Mouse (Mus musculus) embryonic facial prominence, embryonic 12.5 days (tissue): ENCODE measurements around the gene Serhl. TPM values are rescaled to one million over a fixed set of nuclear protein-coding genes. Genes with fewer than 3 reads are reported as not detected.
"Not testable (repeated sequence)": the region's sequence is repeated elsewhere in the genome, so short reads cannot be mapped to it uniquely, and the experiment has no call there.

Source experiments
- ATAC-seq: fragments of 200-750 bp; cut with Nextera tagmentation; 2 replicates; pipeline ENCODE4 v1.8.0; 2017; ENCODE audit not compliant: insufficient number of reproducible peaks, insufficient read depth, low FRiP score, low TSS enrichment
- H3K27ac ChIP-seq: fragments of 300-500 bp; sonication (generic); 2 replicates; pipeline ENCODE4 v1.5.1; 2016; ENCODE audit warnings: mild to moderate bottlenecking
- H3K27me3 ChIP-seq: fragments of 300-500 bp; sonication (generic); 2 replicates; pipeline ENCODE4 v1.6.1; 2016; ENCODE audit warnings: mild to moderate bottlenecking, moderate library complexity
- H3K36me3 ChIP-seq: fragments of 300-500 bp; sonication (generic); 2 replicates; pipeline ENCODE4 v1.6.1; 2016; ENCODE audit warnings: mild to moderate bottlenecking
- H3K4me1 ChIP-seq: fragments of 300-500 bp; sonication (generic); 2 replicates; pipeline ENCODE4 v1.6.1; 2016
- H3K4me2 ChIP-seq: fragments of 300-500 bp; sonication (generic); replicated peaks from 2 replicates; pipeline ENCODE4 v1.6.1; 2016; ENCODE audit warnings: mild to moderate bottlenecking, moderate library complexity
- H3K4me3 ChIP-seq: fragments of 300-500 bp; sonication (generic); 2 replicates; pipeline ENCODE4 v1.5.1; 2016; ENCODE audit warnings: mild to moderate bottlenecking
- H3K9ac ChIP-seq: fragments of 300-500 bp; sonication (generic); 2 replicates; pipeline ENCODE4 v1.6.1; 2016; ENCODE audit warnings: mild to moderate bottlenecking, moderate library complexity
- H3K9me3 ChIP-seq: fragments of 300-500 bp; sonication (generic); 2 replicates; pipeline ENCODE4 v1.6.1; 2016; ENCODE audit warnings: mild to moderate bottlenecking, moderate library complexity
- WGBS: fragments of 180-500 bp; shearing (Covaris S2); methylation state at CpG from one replicate; pipeline ENCODE4 v1.1.7; 2016; 5-methylcytosine and 5-hydroxymethylcytosine counted together
- polyA plus RNA-seq: library from polyadenylated mRNA; unstranded; fragments of >200 nt; fragmentation: Nextera tagmentation; extraction: Ambion mirVana; gene quantifications from 2 replicates; pipeline ENCODE4 v1.2.1, GENCODE M21; 2016

Serhl gene
- polyA plus RNA-seq, 1 experiment from 2014 or later: 56.2 TPM

DNA sequence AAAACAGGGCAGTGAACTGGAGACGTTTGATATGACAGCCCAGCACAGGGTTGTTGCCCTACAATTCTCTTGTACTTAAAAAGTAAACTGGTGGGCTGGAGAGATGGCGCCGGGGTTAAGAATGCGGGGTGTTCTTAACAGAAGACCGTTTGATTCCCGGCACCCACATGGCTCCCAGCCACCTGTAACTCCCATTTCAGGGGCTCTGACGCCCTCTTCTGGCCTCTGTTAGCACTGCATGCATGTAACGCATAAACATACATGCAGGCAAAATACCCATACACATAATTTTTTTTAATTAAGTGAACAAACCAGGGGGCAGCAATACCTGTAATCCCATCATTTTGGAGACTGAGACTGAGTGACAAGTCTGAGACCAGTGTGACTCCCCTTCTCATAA is 31.8 kb upstream of the Serhl start:
- ATAC-seq: no peak
- no peak overlapping the region for H3K9ac ChIP-seq
- H3K4me3 ChIP-seq: no peak overlapping the region
- no peaks in the 10 kb centered on the region for H3K9me3 ChIP-seq
- H3K4me2 ChIP-seq: no peak overlapping the region
- peaks cover 17% of the 10 kb centered on the region for H3K4me1 ChIP-seq
- WGBS: 73% methylated on average over 8 of the region's 8 CpGs
- no peaks in the 10 kb centered on the region for H3K36me3 ChIP-seq
- H3K27me3 ChIP-seq: no peaks in the 10 kb centered on the region
- no peak overlapping the region for H3K27ac ChIP-seq

DNA sequence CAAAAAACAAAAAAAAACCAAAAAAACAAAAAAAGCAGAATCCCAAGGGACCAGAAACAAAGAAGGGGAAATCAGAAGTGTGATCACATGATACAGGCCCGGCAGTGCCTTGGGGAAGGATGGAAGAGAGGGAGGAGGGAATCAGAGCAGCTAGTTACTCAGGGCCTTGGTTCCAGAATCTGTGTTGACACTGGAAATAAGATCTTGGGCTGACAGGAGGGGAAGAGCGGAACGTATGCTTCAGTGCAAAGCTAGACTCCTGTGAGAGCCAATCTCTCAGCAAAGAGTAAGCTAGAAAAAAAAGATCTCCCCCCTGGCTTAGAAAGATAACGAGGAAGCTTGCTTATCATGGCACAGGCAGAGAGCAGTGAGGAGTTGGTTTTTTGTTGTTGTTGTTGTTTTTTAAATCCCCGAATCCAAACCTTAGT is 30.1 kb upstream of the Serhl start:
- Histone ChIP-seq H3K27ac (no peak overlapping the region), H3K4me1 (peaks cover 11% of the 10 kb centered on the region), H3K9me3 (no peaks in the 10 kb centered on the region), H3K27me3 (no peaks in the 10 kb centered on the region), H3K9ac (no peak overlapping the region), H3K4me2 (no peak overlapping the region), H3K36me3 (no peaks in the 10 kb centered on the region), H3K4me3 (no peak overlapping the region)
- ATAC-seq: no peak
- 25% methylated on average over 5 of the region's 5 CpGs for WGBS

DNA sequence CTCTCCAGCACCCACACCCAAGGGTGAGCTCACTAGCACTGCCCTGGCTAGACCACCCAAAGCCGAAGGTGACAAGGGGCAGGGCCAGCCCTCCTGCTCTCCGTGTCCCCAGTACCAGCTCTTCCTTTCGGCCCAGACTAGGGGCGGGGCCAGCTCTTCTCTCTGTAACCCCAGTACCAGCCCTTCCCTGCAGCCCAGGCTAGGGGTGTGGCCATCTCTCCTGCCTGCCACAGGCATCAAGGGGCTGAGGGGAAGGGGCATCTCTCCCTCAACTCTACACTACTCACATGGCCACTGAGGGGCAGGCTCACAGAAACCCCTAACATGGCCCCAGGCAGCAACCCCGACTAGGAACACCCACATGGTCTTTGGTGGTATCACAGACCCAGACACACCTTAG is 27.6 kb upstream of the Serhl start:
- Histone ChIP-seq H3K4me3 (no peak overlapping the region), H3K36me3 (no peaks in the 10 kb centered on the region), H3K27me3 (no peaks in the 10 kb centered on the region), H3K9me3 (no peaks in the 10 kb centered on the region), H3K4me1 (peaks cover 9% of the 10 kb centered on the region), H3K27ac (no peak overlapping the region), H3K4me2 (no peak overlapping the region), H3K9ac (no peak overlapping the region)
- ATAC-seq: peak; percentile 67; the same call in 1 of the 2 replicates
- 6% methylated on average over 5 of the region's 5 CpGs for WGBS

DNA sequence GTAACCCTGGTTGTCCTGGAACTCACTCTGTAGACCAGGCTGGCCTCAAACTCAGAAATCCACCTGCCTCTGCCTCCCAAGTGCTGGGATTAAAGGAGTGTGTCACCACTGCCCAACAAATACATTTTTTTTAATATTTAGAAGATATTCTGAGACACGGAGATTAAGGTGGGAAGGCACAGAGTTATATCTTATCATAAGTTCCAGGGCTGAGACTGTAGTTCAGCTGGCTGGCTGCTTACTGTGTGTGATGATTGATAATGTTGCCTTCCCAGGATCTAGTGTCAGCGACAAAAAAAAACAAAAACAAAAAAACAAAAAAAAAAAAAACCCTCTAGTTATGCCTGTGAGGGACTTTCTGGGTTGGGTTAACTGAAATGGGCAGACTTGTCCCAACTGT is 26.7 kb upstream of the Serhl start:
- not testable (repeated sequence) for ATAC-seq, H3K4me3 ChIP-seq, H3K9ac ChIP-seq, H3K27me3 ChIP-seq, H3K4me2 ChIP-seq, H3K36me3 ChIP-seq, H3K9me3 ChIP-seq, H3K27ac ChIP-seq, H3K4me1 ChIP-seq
- WGBS: 95% methylated on average over 2 of the region's 2 CpGs

DNA sequence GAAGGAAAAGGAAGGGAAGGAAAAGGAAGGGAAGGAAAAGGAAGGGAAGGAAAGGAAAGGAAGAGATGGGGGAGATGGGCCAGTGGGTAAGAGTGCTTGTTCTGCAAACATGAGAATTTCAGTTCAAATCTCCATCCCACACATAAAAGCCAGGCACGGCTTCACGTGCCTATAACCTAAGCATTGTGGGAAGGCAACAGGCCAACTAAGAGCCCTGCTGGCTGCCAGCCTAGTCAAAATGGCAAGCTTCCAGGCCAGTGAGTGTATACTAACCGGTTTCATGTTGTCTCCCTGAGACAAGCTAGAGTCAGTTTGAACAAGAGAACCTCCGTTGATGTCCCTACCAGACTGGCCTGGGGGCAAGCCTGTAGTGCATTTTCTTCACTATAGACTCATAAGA is 23.8 kb upstream of the Serhl start:
- Histone ChIP-seq H3K36me3 (no peaks in the 10 kb centered on the region), H3K27me3 (no peaks in the 10 kb centered on the region), H3K4me1 (no peaks in the 10 kb centered on the region), H3K4me2 (no peak overlapping the region), H3K9me3 (no peaks in the 10 kb centered on the region), H3K4me3 (no peak overlapping the region), H3K9ac (no peak overlapping the region), H3K27ac (no peak overlapping the region)
- no peak for ATAC-seq
- WGBS: 77% methylated on average over 4 of the region's 4 CpGs

DNA sequence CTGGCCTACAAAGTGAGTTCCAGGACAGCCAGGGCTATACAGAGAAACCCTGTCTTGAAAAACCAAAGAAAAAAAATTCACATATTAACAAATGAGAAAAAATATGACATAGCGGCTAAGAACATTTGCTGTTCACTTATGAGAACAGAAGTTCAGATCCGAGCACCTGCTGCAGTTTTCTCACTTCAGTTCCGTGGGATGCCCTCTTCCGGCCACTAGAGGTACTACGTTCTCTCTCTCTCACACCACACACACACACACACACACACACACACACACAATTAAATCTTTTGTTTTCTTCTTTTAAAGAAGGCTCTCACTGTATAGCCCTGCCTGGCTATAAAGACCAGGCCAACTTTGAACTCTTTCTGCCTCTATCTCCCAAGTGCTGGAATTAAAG is 21.0 kb upstream of the Serhl start:
- WGBS: 95% methylated on average over 5 of the region's 5 CpGs
- Histone ChIP-seq H3K27ac (no peak overlapping the region), H3K27me3 (no peaks in the 10 kb centered on the region), H3K9me3 (no peaks in the 10 kb centered on the region), H3K9ac (no peak overlapping the region), H3K4me2 (no peak overlapping the region), H3K36me3 (no peaks in the 10 kb centered on the region), H3K4me1 (no peaks in the 10 kb centered on the region), H3K4me3 (no peak overlapping the region)
- ATAC-seq: no peak

DNA sequence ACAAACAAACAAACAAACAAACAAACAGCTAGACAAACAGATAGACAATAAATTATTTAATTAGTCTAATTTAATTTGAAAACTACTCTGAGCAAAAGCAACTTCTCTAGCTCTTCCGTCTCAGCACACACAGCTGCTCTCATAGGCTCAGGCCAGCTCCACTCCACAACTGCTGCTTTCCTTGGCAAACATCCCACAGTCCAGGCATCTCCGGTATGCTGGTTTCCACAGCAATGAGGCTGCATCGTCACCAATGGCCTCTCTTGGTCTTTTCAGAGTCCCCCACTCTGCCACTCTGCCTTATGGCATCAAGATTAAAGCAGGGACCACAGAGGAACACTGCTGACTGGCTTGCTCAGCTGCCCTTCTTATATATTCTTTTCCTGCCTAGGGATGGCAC is 18.4 kb upstream of the Serhl start:
- no peak overlapping the region for H3K27ac ChIP-seq
- no peaks in the 10 kb centered on the region for H3K27me3 ChIP-seq
- no peaks in the 10 kb centered on the region for H3K4me1 ChIP-seq
- WGBS: 74% methylated on average over 3 of the region's 3 CpGs
- H3K4me2 ChIP-seq: no peak overlapping the region
- H3K9me3 ChIP-seq: no peaks in the 10 kb centered on the region
- H3K36me3 ChIP-seq: no peaks in the 10 kb centered on the region
- H3K4me3 ChIP-seq: no peak overlapping the region
- no peak for ATAC-seq
- no peak overlapping the region for H3K9ac ChIP-seq

DNA sequence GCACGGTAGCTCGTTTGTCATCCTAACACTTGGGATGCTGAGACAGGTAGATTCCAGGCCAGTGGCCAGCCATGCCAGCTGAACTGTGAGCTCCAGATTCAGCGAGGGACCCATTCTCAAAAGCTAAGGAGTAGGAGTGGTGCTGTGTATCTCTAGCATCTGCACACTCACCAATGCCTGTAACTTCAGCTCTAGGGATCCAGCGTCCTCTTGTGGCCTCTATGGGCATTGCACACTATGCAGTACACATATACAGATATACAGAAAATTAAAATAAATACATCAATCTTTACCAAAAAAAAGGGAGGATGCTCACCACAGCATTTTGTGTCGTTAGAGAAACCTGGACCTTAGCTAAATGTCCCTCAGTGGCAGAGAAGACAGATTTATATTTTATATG is 17.6 kb upstream of the Serhl start:
- Histone ChIP-seq H3K4me1 (no peaks in the 10 kb centered on the region), H3K4me3 (no peak overlapping the region), H3K27me3 (no peaks in the 10 kb centered on the region), H3K36me3 (no peaks in the 10 kb centered on the region), H3K27ac (no peak overlapping the region), H3K9ac (no peak overlapping the region), H3K9me3 (no peaks in the 10 kb centered on the region), H3K4me2 (no peak overlapping the region)
- 81% methylated on average over 5 of the region's 5 CpGs for WGBS
- ATAC-seq: no peak

DNA sequence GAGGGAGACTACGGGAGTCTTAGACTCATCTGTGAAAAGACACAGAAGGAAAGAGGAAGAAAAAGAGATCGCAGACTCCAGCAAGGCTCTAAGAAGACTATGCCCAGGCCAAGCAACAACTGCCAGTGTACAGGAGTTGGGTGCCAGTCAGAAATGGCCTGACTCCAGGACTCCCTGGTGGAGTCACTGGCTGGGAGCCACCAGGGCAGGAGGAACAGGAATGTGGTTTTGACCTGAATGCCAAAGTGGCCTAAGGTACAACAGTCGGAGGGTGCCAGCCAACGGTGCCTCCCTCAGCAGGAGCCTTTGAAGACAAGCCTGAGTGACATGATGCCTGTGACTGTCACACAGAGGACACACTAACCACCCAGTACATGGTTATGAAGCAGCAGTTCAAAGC is 15.1 kb upstream of the Serhl start:
- no peak overlapping the region for H3K27ac ChIP-seq
- H3K9me3 ChIP-seq: no peaks in the 10 kb centered on the region
- no peaks in the 10 kb centered on the region for H3K36me3 ChIP-seq
- H3K9ac ChIP-seq: no peak overlapping the region
- H3K4me1 ChIP-seq: no peaks in the 10 kb centered on the region
- no peak for ATAC-seq
- no peaks in the 10 kb centered on the region for H3K27me3 ChIP-seq
- H3K4me2 ChIP-seq: no peak overlapping the region
- H3K4me3 ChIP-seq: no peak overlapping the region
- WGBS: 80% methylated on average over 4 of the region's 4 CpGs

DNA sequence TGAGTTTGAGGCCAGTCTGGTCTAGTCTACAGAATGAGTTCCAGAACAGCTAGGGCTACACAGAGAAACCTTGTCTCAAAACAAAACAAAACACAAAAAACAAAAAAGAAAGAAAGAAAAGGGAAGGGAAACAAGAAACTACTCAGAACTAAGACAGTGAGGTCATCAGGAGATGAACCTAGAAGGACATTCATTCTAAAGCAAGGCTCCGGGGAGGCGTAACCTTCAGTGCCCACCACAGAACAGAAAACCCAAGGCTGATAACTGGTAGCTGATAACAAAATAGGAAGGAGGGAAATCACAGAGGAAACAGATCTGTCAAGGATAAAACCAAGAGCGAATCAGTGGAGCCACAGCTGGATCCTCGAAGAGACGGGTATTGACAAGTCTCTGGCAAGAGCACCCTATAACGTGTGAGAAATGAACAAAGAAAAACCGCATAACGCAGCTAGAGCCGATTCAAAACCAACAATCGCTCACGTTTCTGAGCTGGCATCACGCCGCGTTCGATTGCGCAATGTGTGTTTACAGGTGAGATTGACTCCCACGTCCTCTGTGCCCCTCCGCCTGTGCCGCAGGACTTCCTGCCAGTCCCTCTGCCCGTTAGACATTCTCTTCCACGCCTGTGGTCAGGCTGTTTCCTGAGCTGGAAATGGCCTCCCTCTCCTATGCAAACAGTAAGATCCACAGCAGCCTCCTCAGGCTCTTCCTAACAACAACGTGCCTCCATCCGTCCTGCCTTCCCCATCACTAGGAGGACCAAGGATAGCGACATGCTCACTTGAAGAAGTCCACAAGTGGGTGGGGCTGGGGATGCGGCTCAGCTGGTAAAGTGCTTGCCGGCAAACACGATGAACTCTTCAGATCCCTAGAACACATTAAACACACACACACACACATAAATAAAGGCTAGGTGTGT is 13.4 kb upstream of the Serhl start:
- ATAC-seq: no peak
- no peaks in the 10 kb centered on the region for H3K36me3 ChIP-seq
- H3K4me2 ChIP-seq: no peak overlapping the region
- H3K27me3 ChIP-seq: no peaks in the 10 kb centered on the region
- H3K4me3 ChIP-seq: no peak overlapping the region
- no peak overlapping the region for H3K9ac ChIP-seq
- no peaks in the 10 kb centered on the region for H3K4me1 ChIP-seq
- 67% methylated on average over 27 of the region's 27 CpGs for WGBS
- no peak overlapping the region for H3K27ac ChIP-seq
- no peaks in the 10 kb centered on the region for H3K9me3 ChIP-seq

DNA sequence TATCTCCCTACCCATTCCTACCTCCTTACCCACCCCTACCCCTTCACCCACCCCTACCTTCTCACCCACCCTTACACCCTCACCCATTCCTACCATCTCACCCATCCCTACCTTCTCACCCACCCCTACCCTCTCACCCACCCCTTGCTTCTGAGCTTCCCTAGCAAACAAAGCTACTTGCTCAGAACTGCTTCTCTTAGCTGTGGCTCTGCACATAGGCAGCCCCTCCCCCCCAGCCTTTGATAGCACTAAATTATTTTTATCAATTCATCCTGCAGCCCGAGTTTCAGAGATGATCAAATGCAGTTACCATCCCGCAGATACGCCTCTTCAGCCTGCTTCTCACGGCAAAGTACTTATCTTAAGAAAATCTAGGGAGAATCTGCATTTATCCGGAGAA is 5.8 kb upstream of the Serhl start:
- no peak for ATAC-seq
- Histone ChIP-seq H3K4me2 (no peak overlapping the region), H3K9me3 (no peaks in the 10 kb centered on the region), H3K4me1 (peaks cover 10% of the 10 kb centered on the region), H3K27ac (no peak overlapping the region), H3K27me3 (peaks cover 10% of the 10 kb centered on the region; the same call in 1 of the 2 replicates), H3K36me3 (no peaks in the 10 kb centered on the region), H3K4me3 (no peak overlapping the region), H3K9ac (no peak overlapping the region)
- WGBS: 56% methylated on average over 5 of the region's 5 CpGs

DNA sequence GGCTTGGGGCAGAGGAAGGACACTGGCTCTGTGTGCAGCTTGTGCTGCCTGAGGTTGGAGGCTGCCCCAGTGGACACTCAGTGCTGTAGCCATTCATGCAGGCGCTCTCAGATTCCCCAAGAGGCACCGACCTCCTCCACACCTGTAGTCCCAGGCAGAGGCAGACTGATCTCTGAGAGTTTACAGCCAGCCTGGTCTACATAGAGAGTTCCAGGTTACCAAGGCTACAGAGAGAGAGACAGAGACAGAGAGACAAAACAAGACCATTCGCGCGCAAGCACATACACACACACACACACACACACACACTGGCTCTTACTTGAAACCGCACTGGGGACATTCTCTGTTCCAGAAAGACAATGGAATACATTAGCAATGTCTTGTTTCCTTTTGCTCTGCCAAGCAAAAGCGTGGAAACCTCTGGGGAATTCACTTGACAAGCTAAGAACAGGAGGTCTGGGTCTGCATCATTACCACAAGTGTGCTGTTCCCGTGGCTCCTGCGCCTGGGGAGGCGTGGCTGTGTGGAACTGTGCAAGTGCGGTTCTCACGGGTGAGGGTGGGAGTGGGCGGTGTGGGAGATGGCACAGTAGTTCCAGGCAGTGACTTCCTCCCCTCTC is 5.2 kb upstream of the Serhl start:
- no peak overlapping the region for H3K9ac ChIP-seq
- H3K4me2 ChIP-seq: no peak overlapping the region
- H3K36me3 ChIP-seq: no peaks in the 10 kb centered on the region
- 58% methylated on average over 13 of the region's 13 CpGs for WGBS
- ATAC-seq: no peak
- H3K27ac ChIP-seq: no peak overlapping the region
- no peaks in the 10 kb centered on the region for H3K9me3 ChIP-seq
- no peak overlapping the region for H3K4me3 ChIP-seq
- H3K27me3 ChIP-seq: peaks cover 14% of the 10 kb centered on the region
- peaks cover 15% of the 10 kb centered on the region for H3K4me1 ChIP-seq
